Mouse (Mus musculus): ENCODE data around the gene Tmem59l.
"Not testable (repeated sequence)": the region's sequence is repeated elsewhere in the genome, so short reads cannot be mapped to it uniquely, and the experiment has no call there.

Tmem59l gene

DNA sequence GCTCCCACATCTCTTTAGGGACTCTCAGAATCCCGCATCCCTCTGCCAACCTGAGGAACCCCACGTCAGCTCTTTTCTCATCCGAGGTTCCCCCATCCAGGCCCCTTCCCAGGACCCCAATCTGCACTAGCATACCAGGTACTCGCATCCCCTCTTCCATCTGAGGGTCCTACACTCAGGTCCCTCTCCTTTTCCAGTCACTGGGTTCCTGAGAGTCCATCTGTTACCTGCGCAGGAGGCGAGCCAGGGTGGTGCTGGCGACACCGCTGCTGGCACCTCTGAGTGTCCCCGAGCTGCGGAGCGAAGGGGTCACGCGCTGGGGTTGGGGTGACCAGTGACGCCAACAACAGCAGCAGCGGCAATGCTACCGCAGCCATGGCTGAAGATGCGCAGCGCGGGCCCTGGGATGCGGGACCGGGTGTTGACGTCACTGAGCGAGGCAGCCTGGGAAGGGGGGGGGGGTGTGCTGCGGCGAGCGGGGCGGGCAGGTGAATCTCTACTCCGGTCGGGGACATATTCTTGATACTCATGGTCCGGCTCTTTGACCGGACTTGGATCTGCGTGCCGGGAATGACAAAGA lies at the start of gene Tmem59l:
Gene Tmem59l (minus strand): TSS at position 418 of the 580 bp plus-strand sequence.
- DNase-seq (ENCODE audit: low spot score in 2 of 2) = no peak

DNA sequence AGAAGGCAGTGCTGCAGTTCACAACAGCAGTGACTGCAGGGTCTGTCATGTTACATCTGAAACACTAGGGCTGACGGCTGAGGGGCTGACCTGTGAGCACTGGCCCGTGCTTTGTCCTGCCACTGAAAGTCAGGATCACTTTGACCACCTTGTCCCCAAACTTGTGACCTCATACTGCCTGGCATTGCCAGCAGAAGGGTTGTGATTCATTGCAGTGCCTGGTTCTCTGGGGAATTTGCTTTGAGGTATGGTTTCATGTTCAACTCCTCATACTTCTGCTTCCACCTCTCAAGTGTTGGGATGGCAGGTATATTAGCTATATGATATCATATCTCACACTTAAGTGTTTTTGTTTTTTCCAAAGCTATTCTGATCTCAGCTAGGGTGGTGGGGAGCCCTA lies 48.5 kb upstream of the Tmem59l start:
- no peak for DNase-seq (ENCODE audit: low spot score in 2 of 2)

DNA sequence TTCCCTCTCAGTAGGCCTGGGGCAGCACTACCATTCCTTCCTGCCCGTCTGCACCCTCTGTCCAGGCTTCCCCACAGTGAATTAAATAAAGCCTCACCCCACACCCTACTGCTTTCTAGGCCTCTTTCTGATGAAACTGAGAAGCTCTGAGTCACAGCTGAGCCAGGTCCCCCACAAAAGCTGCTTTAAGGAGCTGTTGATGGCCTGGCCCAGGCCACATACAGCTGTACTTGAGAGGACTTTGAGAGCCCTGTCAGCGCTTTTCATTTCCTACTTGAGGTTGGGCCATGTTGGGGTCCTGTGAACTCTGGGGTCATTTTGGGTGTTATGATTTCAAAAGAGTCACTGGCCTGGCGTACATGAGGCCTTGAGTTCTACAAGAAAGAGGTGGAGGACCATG lies 48.1 kb upstream of the Tmem59l start:
- no peak for DNase-seq (ENCODE audit: low spot score in 2 of 2)

DNA sequence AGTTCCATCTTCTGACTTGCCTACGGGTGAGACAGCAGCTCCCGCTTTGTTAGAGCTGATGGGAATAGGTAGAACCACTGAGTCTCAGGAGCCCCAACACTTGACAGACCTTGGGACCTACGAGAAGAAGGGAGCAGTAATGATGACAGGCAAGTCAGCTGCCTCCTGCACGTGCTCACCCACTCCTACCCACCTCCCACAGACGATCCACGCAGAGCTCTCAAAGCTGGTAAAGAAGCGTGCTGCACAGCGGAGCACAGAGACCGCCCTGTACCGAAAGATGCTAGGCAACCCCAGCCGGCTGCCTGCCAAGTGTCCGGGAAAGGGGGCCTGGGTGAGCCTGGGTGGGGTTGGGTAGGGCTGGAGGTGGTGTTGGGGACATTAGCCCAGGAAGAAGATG lies 47.1 kb upstream of the Tmem59l start:
- DNase-seq (ENCODE audit: low spot score in 2 of 2) = no peak

DNA sequence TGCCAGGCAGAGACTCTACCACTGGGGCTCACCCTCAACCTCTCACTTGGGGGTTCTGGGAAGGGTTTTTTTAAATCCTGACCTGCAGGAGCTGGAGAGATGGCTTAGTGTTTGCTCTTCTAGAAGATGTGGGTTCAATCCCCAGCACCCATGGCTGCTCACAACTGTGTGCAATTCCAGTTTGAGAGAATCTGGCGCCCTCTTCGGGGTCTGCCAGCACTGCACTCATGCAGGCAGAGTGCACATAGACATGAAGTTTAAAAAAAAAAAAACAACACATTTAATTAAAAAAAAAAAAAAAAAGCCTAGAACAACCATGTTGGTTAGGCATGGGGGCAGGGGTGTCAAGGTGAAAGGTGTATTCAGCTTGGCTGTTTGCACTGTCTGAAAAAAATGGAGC lies 43.2 kb upstream of the Tmem59l start:
- no peak for DNase-seq (ENCODE audit: low spot score in 2 of 2)

DNA sequence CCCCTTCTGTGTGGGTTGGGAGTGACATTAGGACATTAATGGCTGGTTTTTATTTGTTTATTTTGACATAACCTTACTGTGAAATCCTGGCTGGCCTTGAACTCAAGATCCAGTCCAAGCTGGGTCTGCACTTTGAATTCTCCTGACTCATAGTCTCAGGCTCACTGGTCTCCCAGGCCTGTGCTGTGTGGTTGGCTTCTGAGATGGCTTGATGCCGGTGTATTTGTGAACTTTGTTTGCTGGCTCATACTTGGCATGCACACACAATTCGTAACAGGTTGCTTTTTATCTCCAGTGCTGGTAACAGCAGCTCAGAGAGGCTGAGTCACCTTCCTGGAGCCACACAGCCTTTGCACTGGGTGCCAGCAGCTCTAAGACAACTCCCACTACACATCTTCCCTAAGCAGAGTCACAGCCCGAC lies 42.6 kb upstream of the Tmem59l start:
- no peak for DNase-seq (ENCODE audit: low spot score in 2 of 2)

DNA sequence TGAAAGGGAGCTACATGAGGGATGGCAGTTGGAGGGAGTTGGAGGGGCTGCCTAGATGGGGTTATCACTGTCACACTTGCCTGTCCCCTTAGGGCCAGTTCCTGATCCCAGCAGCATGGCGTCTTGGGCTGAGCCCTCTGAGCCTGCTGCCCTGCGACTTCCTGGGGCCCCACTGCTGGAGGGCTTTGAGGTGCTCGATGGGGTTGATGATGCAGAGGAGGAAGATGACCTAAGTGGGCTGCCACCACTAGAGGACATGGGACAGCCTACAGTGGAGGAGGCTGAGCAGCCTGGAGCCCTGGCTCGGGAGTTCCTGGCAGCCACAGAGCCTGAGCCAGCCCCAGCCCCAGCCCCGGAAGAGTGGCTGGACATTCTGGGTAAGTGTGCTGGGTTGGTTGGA lies 42.1 kb upstream of the Tmem59l start:
- DNase-seq (ENCODE audit: low spot score in 2 of 2) = no peak

DNA sequence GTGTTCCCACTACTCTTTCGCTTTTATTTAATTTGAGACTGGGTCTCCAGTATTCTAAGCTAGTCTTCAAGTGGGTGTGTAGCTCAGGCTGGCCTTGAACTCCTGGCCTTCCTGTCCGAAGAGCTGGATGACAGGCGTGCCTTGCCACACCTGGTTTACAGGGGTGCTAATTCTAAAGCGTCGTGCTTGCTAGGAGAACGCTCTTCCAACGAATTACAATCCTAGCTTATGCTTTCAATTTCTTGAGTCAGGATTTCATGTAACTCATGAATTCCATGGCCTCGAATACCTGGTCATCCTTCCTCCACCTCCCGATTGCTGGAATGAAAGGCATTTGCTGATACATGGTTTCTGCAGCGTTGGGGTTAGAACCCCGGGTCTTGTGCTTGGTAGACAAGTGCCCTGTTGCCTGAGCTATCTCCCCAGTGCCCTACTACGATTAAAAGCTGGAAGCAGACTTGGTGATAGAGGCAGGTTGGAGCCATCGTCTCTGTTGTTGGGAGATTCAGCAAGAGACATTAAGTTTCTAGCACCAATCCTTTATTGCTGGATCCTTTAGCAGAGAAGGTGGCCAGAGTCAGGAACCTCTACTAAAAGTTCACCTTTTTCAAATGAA lies 41.1 kb upstream of the Tmem59l start:
- no peak for DNase-seq (ENCODE audit: low spot score in 2 of 2)

DNA sequence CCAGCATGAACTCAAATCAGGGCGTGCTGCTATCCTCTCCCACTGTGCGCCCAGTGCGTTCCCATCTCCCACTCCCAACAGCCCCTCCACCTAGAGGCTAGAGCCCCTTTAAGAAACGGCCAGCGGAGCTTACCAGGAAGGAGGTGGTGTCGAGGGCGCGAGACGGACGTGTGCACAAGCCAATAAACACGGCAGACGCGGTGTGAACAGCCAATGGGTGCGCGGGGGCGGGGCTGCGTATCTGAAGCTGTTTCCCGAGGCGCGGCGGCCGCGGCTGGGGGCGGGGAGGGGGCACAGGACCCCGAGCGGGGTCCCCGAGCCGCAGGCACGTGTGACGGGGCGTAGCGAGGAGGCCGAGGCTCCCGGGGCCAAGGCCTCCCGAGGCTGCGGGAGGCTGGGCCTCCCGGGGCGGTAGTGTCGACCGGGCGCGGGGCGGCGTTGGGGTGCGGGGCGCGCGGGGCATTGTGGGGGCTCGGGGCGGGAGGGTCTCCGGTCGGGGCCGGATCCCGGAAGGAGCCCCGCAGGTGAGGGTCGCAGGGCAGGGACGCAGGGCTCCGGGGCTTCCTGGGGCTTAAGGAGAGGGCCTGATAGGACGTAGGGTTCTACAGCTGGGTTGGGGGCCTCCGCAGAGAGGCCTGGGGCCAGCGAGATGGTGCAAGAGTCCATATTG lies 40.5 kb upstream of the Tmem59l start, which contains the start of the genes Fkbp8 and Kxd1:
Gene Fkbp8 (plus strand): TSS at position 213 of the 670 bp plus-strand sequence.
Gene Kxd1 (minus strand): TSS at position 445 of the 670 bp plus-strand sequence.
- peak; percentile 95 for DNase-seq (ENCODE audit: low spot score in 2 of 2)

DNA sequence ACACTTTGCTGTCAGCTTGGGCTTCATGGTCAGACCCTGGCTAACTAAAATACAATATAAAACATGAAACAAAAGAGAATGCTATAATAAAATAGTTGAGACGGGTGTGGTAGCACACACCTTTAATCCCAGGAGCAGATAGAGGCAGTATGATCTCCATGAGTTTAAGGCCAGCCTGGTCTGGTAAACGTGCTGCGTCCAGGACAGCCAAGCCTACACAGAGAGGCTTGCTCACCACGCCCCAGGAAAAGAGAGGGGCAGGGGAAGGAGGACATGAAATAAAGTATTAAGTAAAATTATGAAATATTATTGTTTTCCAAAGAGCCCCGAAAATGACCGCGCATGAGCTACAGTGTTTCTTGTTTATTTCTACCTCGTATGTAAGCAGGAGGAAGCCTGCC lies 40.0 kb upstream of the Tmem59l start:
- DNase-seq (ENCODE audit: low spot score in 2 of 2) = no peak

DNA sequence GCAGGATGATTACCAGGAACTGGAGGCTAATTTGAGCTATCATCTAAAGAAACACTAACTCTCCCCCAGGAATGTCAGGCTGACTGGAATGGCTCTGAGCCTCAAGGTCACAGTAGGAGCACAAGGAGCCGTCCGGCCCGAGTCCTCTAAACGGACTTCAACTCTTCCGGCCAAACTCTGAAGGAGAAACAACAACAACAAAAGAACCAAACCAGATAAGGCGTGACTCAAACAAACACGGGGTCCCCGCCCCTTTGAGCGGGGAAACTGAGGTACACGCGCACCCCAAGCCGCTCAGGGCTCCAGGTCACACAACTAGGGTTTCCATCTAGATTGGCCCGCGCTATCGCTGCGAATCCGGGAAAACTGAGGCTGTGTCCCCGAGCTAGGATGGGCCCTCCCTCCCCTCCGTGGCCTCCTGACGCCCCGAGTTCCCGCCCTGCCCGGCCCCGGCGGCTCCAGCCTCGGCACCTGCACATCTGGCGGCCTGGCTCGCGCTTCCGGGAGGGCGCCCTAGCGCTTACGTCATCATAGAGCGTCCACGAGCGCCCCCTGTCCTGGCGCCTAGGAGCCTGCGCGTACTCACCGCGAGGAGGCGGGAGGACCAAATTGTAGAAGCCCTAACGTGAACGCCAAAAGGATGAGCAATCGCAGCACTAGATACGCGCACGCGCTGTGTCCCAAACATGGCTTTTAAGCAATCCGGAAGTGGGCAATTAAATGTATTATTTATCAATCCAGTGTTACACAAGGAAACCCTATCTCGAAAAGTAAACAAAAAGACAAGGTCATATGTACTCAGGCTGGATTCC lies 35.6 kb upstream of the Tmem59l start:
- peak; percentile 94 to 96 for DNase-seq (ENCODE audit: low spot score in 2 of 2)

DNA sequence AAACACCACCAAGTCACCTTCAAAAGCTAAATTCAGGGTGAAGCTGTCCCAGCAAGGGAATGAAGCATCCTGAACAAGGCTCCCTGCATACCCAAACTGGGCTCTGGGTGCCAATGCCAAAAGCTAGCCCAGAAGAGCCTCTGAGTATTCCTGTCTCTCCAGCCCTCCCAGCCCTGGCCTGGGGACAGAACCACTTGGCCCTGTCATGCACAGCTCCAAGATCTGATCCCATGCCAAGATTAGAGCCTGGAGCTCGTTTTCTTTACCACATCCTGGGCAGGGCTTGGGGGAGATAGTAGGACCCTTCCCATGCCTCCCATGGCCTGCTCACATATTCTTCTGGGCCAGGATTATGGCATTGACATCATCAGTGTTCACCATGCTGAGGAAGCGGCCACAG lies 32.4 kb upstream of the Tmem59l start:
- no peak for DNase-seq (ENCODE audit: low spot score in 2 of 2)

DNA sequence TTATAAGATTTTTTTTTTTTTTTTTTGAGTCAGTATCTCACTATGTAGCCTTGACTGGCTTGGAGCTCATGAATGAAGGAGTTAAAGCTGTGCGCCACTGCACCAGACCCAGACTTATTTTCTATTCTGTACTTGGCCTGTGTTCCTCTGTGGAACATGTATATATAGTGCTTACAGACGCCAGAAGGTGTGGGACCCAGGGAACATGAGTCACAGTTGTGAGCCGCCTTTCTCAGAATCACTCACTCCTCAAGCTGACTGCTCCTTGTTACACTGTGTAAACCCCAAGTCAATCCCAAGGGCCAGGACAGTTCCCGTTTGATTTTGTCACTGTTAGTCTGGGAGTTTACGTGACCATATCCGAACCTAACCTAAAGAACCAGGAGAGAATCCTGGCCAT lies 31.9 kb upstream of the Tmem59l start:
- no peak for DNase-seq (ENCODE audit: low spot score in 2 of 2)

DNA sequence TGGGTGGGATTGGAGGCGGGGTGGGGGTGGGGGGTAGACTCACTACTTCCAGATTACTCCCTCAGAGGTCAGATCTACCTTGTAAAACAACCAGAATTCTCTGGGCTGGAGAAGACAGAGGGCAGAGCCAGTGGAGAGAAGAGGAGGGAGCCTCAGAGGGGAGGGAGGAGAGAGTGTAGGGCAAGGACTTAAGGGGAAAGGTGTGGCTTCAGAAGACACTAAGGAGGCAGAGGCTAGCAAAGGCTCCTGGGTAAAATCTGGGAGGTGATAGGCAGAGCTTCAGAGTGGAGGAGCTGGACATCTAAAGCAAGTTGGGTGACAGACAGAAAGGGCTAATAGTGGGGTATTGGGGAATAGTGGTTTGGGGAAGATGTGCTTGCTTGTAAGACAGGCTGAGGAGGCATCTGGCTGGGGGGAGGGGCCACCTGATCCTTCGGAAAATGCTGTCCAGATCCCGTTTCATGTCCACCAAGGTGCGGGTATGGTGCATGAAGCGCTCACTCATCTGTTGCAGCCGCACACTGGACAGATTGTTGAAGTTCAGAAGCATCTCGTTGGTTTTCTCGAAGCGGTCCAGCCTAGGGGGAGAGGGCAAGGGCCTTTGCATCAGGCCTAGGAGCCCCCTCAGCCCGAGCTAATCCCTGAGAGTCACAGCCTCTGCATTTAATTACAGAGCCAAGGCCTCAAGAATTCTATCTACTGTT lies 30.9 kb upstream of the Tmem59l start:
- DNase-seq (ENCODE audit: low spot score in 2 of 2) = no peak

DNA sequence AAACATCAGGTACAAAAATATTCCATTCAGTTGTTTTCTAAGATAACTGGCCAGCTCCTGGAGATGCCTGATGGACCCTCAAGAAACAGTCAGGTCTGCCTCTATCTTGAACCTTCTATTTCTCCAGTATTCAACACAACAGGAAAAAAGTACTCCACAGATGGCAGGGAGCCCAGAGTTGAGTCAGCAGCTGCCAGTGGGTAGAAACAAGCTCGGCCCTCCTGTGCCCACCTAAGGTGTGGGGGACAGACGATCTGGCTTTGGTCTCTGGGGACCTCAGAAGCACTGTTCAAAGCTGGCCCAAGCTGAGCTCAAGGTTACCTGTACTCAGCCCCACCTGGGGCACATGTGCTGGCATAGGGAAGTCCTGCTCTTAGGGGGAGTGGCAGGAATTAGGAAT lies 26.3 kb upstream of the Tmem59l start:
- no peak for DNase-seq (ENCODE audit: low spot score in 2 of 2)

DNA sequence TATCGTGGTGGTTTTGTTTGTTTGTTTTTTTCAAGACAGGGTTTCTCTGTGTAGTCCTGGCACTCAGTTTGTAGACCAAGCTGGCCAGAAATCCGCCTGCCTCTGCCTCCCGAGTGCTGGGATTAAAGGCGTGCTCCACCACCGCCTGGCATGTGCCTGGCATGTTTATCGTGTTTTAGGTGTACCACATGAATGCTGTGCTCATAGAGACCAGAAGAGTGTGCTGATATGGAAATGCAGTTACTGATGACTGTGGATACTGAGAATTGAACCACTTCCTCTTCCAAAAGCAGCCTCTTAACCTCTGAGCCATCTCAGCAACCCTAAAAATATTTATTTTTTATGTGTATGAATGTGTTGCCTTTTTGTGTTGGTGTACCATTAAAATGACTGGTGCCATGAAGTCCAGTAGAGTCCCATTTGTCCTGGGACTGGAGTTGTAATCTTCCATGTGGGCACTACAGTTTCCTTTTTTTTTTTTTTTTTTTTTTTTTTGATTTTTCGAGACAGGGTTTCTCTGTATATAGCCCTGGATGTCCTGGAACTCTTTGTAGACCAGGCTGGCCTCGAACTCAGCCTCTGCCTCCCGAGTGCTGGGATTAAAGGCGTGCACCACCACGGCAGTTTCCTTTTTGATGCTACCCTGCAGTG lies 25.2 kb upstream of the Tmem59l start:
- DNase-seq (ENCODE audit: low spot score in 2 of 2) = no peak

DNA sequence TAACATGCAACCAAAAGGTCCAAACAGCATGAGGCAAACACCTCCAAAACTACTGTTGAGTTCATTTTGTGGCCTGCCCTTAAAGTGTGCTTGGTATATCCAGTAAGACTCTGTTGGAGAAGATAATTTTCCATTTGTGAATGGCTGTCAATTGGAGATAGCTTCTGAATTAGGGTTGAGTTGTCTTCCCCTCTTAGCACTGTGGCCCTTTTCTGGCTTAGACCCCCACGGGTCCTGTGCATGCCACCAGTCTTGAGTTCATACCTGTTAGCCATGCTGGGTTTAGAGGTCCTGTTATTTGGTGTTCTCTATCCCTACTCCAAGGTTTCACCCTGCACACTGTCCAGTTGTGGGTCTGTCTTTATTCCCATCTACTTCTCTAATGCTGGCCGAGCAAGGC lies 24.6 kb upstream of the Tmem59l start:
- DNase-seq (ENCODE audit: low spot score in 2 of 2) = no peak

DNA sequence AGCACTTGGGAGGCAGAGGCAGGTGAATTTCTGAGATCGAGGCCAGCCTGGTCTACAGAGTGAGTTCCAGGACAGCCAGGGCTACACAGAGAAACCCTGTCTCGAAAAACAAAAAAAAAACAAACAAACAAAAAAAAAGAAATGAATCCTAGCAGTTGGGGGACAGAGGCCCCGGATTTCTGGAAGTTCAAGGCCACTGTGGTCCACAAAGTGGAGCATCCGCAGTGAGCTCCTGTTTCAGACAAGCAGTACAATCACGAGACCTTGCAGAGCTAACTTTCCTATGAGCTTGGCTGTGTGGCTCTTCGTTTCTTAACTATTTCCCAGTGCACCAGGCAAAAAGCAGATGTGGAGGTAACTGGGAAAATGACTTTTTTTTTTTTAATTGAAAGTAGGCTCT lies 24.0 kb upstream of the Tmem59l start:
- DNase-seq (ENCODE audit: low spot score in 2 of 2) = not testable (repeated sequence)

DNA sequence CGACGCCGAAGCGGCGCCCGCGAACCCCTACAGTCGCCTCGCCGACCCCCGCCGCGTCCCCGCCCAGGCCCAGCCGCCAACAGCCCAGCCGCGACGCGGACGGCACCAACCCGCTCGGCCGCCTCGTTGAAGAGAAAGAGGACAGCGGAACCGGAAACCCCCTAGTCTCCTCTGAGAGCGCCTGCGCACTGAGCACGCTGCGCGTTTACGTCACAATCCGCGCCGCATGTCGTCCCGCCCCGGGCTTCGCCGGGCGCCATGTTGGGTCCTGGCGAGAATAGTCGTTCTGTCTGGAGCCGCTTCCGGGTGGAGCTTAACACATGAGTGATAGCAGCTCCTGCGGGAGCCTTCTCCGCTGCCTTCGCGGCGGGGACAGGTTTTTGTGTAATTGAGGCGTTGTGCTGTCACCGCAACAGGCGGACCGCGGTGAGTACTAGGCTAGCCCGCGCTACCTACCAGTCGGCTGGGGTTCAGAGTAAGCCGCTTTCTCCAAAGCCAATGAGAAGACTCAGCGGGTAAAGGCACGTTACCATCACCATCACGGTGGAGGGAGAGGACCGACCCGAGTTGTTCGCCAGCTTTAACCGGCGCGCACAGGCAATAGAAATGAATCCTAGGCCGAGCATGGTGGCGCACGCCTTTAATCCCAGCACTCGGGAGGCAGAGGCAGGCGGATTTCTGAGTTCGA lies 23.2 kb upstream of the Tmem59l start, which contains the start of gene Uba52:
Gene Uba52 (minus strand): TSS at position 574 of the 688 bp plus-strand sequence.
- peak; percentile 97 for DNase-seq (ENCODE audit: low spot score in 2 of 2)

DNA sequence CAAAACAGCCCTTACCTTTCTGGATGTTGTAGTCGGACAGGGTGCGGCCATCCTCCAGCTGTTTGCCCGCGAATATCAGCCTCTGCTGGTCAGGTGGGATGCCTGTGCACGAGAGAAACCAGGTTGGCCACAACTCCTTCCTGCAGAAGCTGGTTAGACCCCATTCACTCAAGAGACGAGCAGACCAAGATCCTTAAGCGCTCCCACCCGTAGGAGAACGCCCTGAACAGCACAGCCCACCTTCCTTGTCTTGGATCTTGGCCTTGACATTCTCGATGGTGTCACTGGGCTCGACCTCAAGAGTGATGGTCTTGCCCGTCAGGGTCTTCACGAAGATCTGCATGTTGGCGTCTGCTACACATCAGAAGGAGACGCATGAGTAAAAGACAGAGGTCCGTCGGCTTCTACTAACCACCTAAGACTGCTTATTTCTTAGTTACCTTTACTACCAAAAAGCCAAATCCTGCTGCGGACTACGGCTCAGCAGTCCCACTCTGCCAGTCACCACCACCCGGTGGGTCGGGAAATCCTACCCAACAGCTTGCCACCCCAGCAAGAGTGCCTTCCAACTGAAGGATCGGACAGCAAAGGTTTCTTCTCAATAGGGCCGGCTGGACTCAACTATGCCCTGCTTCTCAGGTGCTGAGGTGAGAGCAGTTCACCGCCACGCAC lies 22.3 kb upstream of the Tmem59l start:
- no peak for DNase-seq (ENCODE audit: low spot score in 2 of 2)
